Comparison of ENCODE assay signal across 21 mouse cellular contexts in the genomic region with DNA sequence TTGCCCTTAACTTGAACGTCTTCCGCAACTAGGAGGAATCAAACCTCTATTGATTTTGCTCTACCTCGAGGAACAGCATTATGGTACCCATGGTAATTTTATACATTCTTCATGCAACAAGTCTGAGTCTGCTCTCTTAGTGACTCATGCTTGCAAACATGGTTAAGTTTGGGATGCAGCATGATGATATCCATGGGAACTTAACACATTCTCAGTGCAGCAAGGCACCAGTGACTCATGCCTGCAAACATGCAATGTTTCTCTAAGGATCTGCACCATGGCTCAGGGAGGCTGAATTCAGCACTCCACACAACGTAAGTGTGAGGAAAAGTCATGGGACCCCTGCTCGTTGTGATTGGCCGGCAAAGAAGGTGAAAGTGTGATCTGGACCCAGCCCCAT.
DNase-seq lines count a peak whose midpoint lies in the region; ATAC-seq and TF ChIP-seq lines count a peak whose summit lies in the region.
"Had no signal": no experiment of that assay in that cellular context is flagged by ENCODE, and none has a peak within 500 bp of the region (broad histone marks: within the 10 kb centered on the region; RNA-seq: fewer than 3 reads in every experiment).

No protein-coding gene starts in this region.

- ATAC-seq in frontal cortex, adult (ENCODE audit: low TSS enrichment), result peak; percentile 57; the same call in 1 of the 2 replicates
- no peak for ATAC-seq in neural tube, embryonic 15.5 days (ENCODE audit: low FRiP score)
- ATAC-seq: CD4-positive, CD25-positive, alpha-beta regulatory T cell, adult 4 months; forebrain, embryonic 13.5 days; forebrain, embryonic 15.5 days; forebrain, postnatal 0 days had no signal

- no peaks in the 10 kb centered on the region for H3K27me3 ChIP-seq in neural tube, embryonic 15.5 days (replicated peaks)
- no peaks in the 10 kb centered on the region for H3K27me3 ChIP-seq in cerebellum, adult 2 months (ENCODE audit: control insufficient read depth, insufficient read depth, low read length)
- H3K27me3 ChIP-seq: forebrain, embryonic 15.5 days had no signal

- no peak overlapping the region for H3K4me2 ChIP-seq in neural tube, embryonic 15.5 days
- H3K4me2 ChIP-seq: embryonic facial prominence, embryonic 12.5 days; forebrain, embryonic 13.5 days; forebrain, embryonic 15.5 days had no signal

- H3K27ac ChIP-seq in neural tube, embryonic 15.5 days (replicated peaks), result no peak overlapping the region
- no peak overlapping the region for H3K27ac ChIP-seq in cerebellum, adult 2 months (ENCODE audit: insufficient read depth, low read length)
- H3K27ac ChIP-seq: embryonic facial prominence, embryonic 10.5 days; embryonic facial prominence, embryonic 12.5 days; forebrain, embryonic 13.5 days; forebrain, embryonic 15.5 days had no signal

- 86% methylated on average over 6 of the region's 6 CpGs for WGBS in neural tube, embryonic 15.5 days
- 91% methylated on average over 6 of the region's 6 CpGs for WGBS in cerebellum, adult 2 months

- H3K9ac ChIP-seq in neural tube, embryonic 15.5 days (replicated peaks), result no peak overlapping the region
- H3K9ac ChIP-seq: embryonic facial prominence, embryonic 12.5 days; forebrain, embryonic 13.5 days; forebrain, embryonic 15.5 days; forebrain, postnatal 0 days had no signal

- H3K4me3 ChIP-seq in neural tube, embryonic 15.5 days (replicated peaks), result no peak overlapping the region
- no peak overlapping the region for H3K4me3 ChIP-seq in cerebellum, adult 2 months (replicated peaks; ENCODE audit: insufficient read depth, low read depth, low read length)
- H3K4me3 ChIP-seq: embryonic facial prominence, embryonic 10.5 days; embryonic facial prominence, embryonic 12.5 days; forebrain, embryonic 13.5 days; forebrain, embryonic 15.5 days had no signal

- no peaks in the 10 kb centered on the region for H3K36me3 ChIP-seq in neural tube, embryonic 15.5 days
- H3K36me3 ChIP-seq: embryonic facial prominence, embryonic 10.5 days; embryonic facial prominence, embryonic 12.5 days; forebrain, embryonic 15.5 days; G1E had no signal

- TF ChIP-seq CTCF in cerebellum, adult 2 months (IDR thresholded peaks at IDR 0.05; ENCODE audit: borderline replicate concordance, insufficient read depth, low read depth, low read length), result no peak

- no peaks in the 10 kb centered on the region for H3K9me3 ChIP-seq in neural tube, embryonic 15.5 days (replicated peaks)
- H3K9me3 ChIP-seq: embryonic facial prominence, embryonic 10.5 days; embryonic facial prominence, embryonic 12.5 days; forebrain, embryonic 13.5 days; forebrain, embryonic 15.5 days had no signal

- no peak for TF ChIP-seq POLR2A in cerebellum, adult 2 months (IDR thresholded peaks at IDR 0.05; ENCODE audit: borderline replicate concordance, insufficient read depth, low read length)

- DNase-seq in frontal cortex, postnatal 36 days (ENCODE audit: low spot score in 2 of 2), result no peak
- peak; percentile 7 for DNase-seq in neural tube, embryonic 10.5 days (ENCODE audit: extremely low spot score, low spot score)
- DNase-seq in cerebellum, adult 2 months, result no peak
- DNase-seq: adrenal gland, adult 2 months; adrenal gland, postnatal 10 days; adrenal gland, postnatal 25 days; B cell, adult 2 months; cerebellum, adult 11 months; cerebellum, adult 18-20 months; cerebellum, adult 9-10 months; cerebellum, postnatal 10 days; cerebellum, postnatal 25 days; forebrain, postnatal 0 days had no signal

- H3K4me1 ChIP-seq in neural tube, embryonic 15.5 days, result no peaks in the 10 kb centered on the region
- H3K4me1 ChIP-seq in cerebellum, adult 2 months (ENCODE audit: control insufficient read depth, insufficient read depth, low read length), result no peaks in the 10 kb centered on the region
- H3K4me1 ChIP-seq: embryonic facial prominence, embryonic 10.5 days; embryonic facial prominence, embryonic 12.5 days; forebrain, embryonic 15.5 days had no signal
